Mouse (Mus musculus) MEL (cell line): ENCODE measurements at regions not wholly inside any gene's neighbourhood (a gene's known extent, or its start where the extent isn't known, plus 50 kb on each side); places are given as distances from the start of the nearest gene placed in this dataset.

Source experiments
- DNase-seq: peaks from one replicate; pipeline ENCODE4 v3.0.0; 2011; ENCODE audit warnings: low read depth, low spot score
- H3K27ac ChIP-seq: 2 replicates; pipeline ENCODE4 v1.5.1; 2012; ENCODE audit warnings: low read depth, mild to moderate bottlenecking, control low read depth, low read length, moderate library complexity; ENCODE audit not compliant: control insufficient read depth
- H3K27me3 ChIP-seq, 2 experiments: fragments of 150-350 bp in 1 of 2; sonication (generic) in 1 of 2; 2 replicates each; pipeline ENCODE4 v1.6.1; 2012; ENCODE audit warnings: low read length in 2 of 2, mild to moderate bottlenecking in 2 of 2, improper control_type of control experiment in 1 of 2, moderate library complexity in 1 of 2; ENCODE audit not compliant: insufficient read depth in 2 of 2, control insufficient read depth in 1 of 2
- H3K36me3 ChIP-seq, 2 experiments: 2 replicates each; pipeline ENCODE4 v1.6.1; 2012 to 2014; ENCODE audit warnings: low read length in 2 of 2, improper control_type of control experiment in 1 of 2, inconsistent platforms in 1 of 2, mild to moderate bottlenecking in 1 of 2; ENCODE audit not compliant: insufficient read depth in 2 of 2, control insufficient read depth in 1 of 2
- H3K4me1 ChIP-seq, 2 experiments: fragments of 150-350 bp in 1 of 2; sonication (generic) in 1 of 2; 2 replicates each; pipeline ENCODE4 v1.6.1; 2012; ENCODE audit warnings: low read length in 2 of 2, improper control_type of control experiment in 1 of 2, mild to moderate bottlenecking in 1 of 2; ENCODE audit not compliant: insufficient read depth in 2 of 2, control insufficient read depth in 1 of 2
- H3K4me3 ChIP-seq, 2 experiments: fragments of 150-350 bp in 1 of 2; sonication (generic) in 1 of 2; 2 replicates each; pipeline ENCODE4 v1.5.1; 2012; ENCODE audit warnings: low read depth in 2 of 2, low read length in 2 of 2, mild to moderate bottlenecking in 2 of 2, moderate library complexity in 2 of 2, control low read depth in 1 of 2, improper control_type of control experiment in 1 of 2; ENCODE audit not compliant: control insufficient read depth in 1 of 2, insufficient read depth in 1 of 2
- H3K79me2 ChIP-seq: 2 replicates; pipeline ENCODE4 v1.6.1; 2012; ENCODE audit warnings: mild to moderate bottlenecking, low read length, moderate library complexity; ENCODE audit not compliant: control insufficient read depth, poor library complexity, insufficient read depth
- H3K9ac ChIP-seq: 2 replicates; pipeline ENCODE4 v1.6.1; 2012; ENCODE audit warnings: low read depth, mild to moderate bottlenecking, control low read depth, low read length, moderate library complexity; ENCODE audit not compliant: control insufficient read depth, poor library complexity, severe bottlenecking
- H3K9me3 ChIP-seq: fragments of 150-350 bp; sonication (generic); replicated peaks from 2 replicates; pipeline ENCODE4 v1.6.1; 2012; ENCODE audit warnings: mild to moderate bottlenecking, low read length, improper control_type of control experiment, moderate library complexity; ENCODE audit not compliant: insufficient read depth
- BHLHE40 ChIP-seq: IDR thresholded peaks from 2 replicates; pipeline ENCODE4 v1.6.1; 2012; ENCODE audit warnings: low read depth, mild to moderate bottlenecking, inconsistent platforms, low read length, improper control_type of control experiment, borderline replicate concordance
- CHD2 ChIP-seq: IDR thresholded peaks from 2 replicates; pipeline ENCODE4 v1.6.1; 2011; ENCODE audit warnings: low read length, improper control_type of control experiment
- CTCF ChIP-seq, 3 experiments: IDR thresholded peaks in 2 of 3; conservative IDR thresholded peaks in 1 of 3; 2 replicates each; pipeline ENCODE4 v1.5.1; 2011 to 2012; ENCODE audit warnings: low read length in 3 of 3, low read depth in 2 of 3, mild to moderate bottlenecking in 2 of 3, improper control_type of control experiment in 1 of 3, inconsistent platforms in 1 of 3, mixed read lengths in 1 of 3, moderate library complexity in 1 of 3; ENCODE audit not compliant: control insufficient read depth in 1 of 3, insufficient read depth in 1 of 3, poor library complexity in 1 of 3, severe bottlenecking in 1 of 3
- E2F4 ChIP-seq: IDR thresholded peaks from 2 replicates; pipeline ENCODE4 v1.6.1; 2011; ENCODE audit warnings: low read depth, low read length, improper control_type of control experiment, borderline replicate concordance
- ELF1 ChIP-seq: IDR thresholded peaks from 2 replicates; pipeline ENCODE4 v1.6.1; 2014; ENCODE audit warnings: low read depth, mild to moderate bottlenecking, inconsistent platforms, low read length, improper control_type of control experiment, moderate library complexity
- EP300 ChIP-seq, 2 experiments: IDR thresholded peaks; 2 replicates each; pipeline ENCODE4 v1.6.1; 2011; ENCODE audit warnings: improper control_type of control experiment in 2 of 2, low read length in 2 of 2, low read depth in 1 of 2, mild to moderate bottlenecking in 1 of 2
- ETS1 ChIP-seq: IDR thresholded peaks from 2 replicates; pipeline ENCODE4 v1.6.1; 2012; ENCODE audit warnings: low read depth, mild to moderate bottlenecking, inconsistent platforms, low read length, improper control_type of control experiment, moderate library complexity
- GABPA ChIP-seq: IDR thresholded peaks from 2 replicates; pipeline ENCODE4 v1.6.1; 2012; ENCODE audit warnings: low read depth, mild to moderate bottlenecking, inconsistent platforms, low read length, improper control_type of control experiment, moderate library complexity
- GATA1 ChIP-seq: IDR thresholded peaks from 2 replicates; pipeline ENCODE4 v1.6.1; 2011; ENCODE audit warnings: low read depth, low read length, improper control_type of control experiment
- HCFC1 ChIP-seq: IDR thresholded peaks from 2 replicates; pipeline ENCODE4 v1.6.1; 2012; ENCODE audit warnings: low read depth, mild to moderate bottlenecking, inconsistent platforms, low read length, improper control_type of control experiment, moderate library complexity
- JUND ChIP-seq: IDR thresholded peaks from 2 replicates; pipeline ENCODE4 v1.6.1; 2011; ENCODE audit warnings: low read depth, mild to moderate bottlenecking, improper control_type of control experiment, low read length
- MAX ChIP-seq: IDR thresholded peaks from 2 replicates; pipeline ENCODE4 v1.6.1; 2011; ENCODE audit warnings: low read length, improper control_type of control experiment
- MAZ ChIP-seq: IDR thresholded peaks from 2 replicates; pipeline ENCODE4 v1.6.1; 2012; ENCODE audit warnings: low read depth, mild to moderate bottlenecking, inconsistent platforms, low read length, improper control_type of control experiment
- MEF2A ChIP-seq: IDR thresholded peaks from 2 replicates; pipeline ENCODE4 v1.6.1; 2014; ENCODE audit warnings: low read depth, mild to moderate bottlenecking, inconsistent platforms, low read length, improper control_type of control experiment; ENCODE audit not compliant: poor library complexity, insufficient replicate concordance, severe bottlenecking; ENCODE audit errors: extremely low read depth
- MYB ChIP-seq: IDR thresholded peaks from 2 replicates; pipeline ENCODE4 v1.6.1; 2011; ENCODE audit warnings: mild to moderate bottlenecking, low read depth, low read length, improper control_type of control experiment
- MYC ChIP-seq: IDR thresholded peaks from 2 replicates; pipeline ENCODE4 v1.6.1; 2011; ENCODE audit warnings: low read depth, mild to moderate bottlenecking, low read length, improper control_type of control experiment, moderate library complexity
- NELFE ChIP-seq: IDR thresholded peaks from 2 replicates; pipeline ENCODE4 v1.6.1; 2011; ENCODE audit warnings: low read depth, low read length, improper control_type of control experiment
- NRF1 ChIP-seq: IDR thresholded peaks from 2 replicates; pipeline ENCODE4 v1.6.1; 2014; ENCODE audit warnings: low read depth, mild to moderate bottlenecking, inconsistent platforms, low read length, improper control_type of control experiment, moderate library complexity; ENCODE audit not compliant: poor library complexity, insufficient read depth, severe bottlenecking
- POLR2AphosphoS2 ChIP-seq: IDR thresholded peaks from 2 replicates; pipeline ENCODE4 v1.6.1; 2011; ENCODE audit warnings: low read length, improper control_type of control experiment
- RAD21 ChIP-seq: IDR thresholded peaks from 2 replicates; pipeline ENCODE4 v1.6.1; 2011; ENCODE audit warnings: mild to moderate bottlenecking, low read depth, low read length, improper control_type of control experiment
- SMC3 ChIP-seq: IDR thresholded peaks from 2 replicates; pipeline ENCODE4 v1.6.1; 2011; ENCODE audit warnings: low read depth, low read length, improper control_type of control experiment
- TAL1 ChIP-seq: IDR thresholded peaks from 2 replicates; pipeline ENCODE4 v1.6.1; 2012; ENCODE audit warnings: mild to moderate bottlenecking, inconsistent platforms, low read length, moderate library complexity, mixed read lengths
- TBP ChIP-seq: IDR thresholded peaks from 2 replicates; pipeline ENCODE4 v1.8.0; 2011; ENCODE audit warnings: low read depth, low read length, improper control_type of control experiment
- TCF12 ChIP-seq: IDR thresholded peaks from 2 replicates; pipeline ENCODE4 v1.6.1; 2014; ENCODE audit warnings: low read depth, mild to moderate bottlenecking, inconsistent platforms, low read length, improper control_type of control experiment, moderate library complexity
- UBTF ChIP-seq: IDR thresholded peaks from 2 replicates; pipeline ENCODE4 v1.6.1; 2012; ENCODE audit warnings: low read depth, mild to moderate bottlenecking, inconsistent platforms, low read length, improper control_type of control experiment, moderate library complexity, borderline replicate concordance; ENCODE audit not compliant: insufficient read depth
- ZC3H11A ChIP-seq: IDR thresholded peaks from 2 replicates; pipeline ENCODE4 v1.6.1; 2012; ENCODE audit warnings: low read depth, mild to moderate bottlenecking, inconsistent platforms, low read length, improper control_type of control experiment
- ZKSCAN1 ChIP-seq: IDR thresholded peaks from 2 replicates; pipeline ENCODE4 v1.6.1; 2012; ENCODE audit warnings: low read depth, mild to moderate bottlenecking, inconsistent platforms, low read length, improper control_type of control experiment, moderate library complexity
- ZMIZ1 ChIP-seq: IDR thresholded peaks from 2 replicates; pipeline ENCODE4 v1.6.1; 2012; ENCODE audit warnings: low read depth, mild to moderate bottlenecking, inconsistent platforms, low read length, improper control_type of control experiment, moderate library complexity
- ZNF384 ChIP-seq: IDR thresholded peaks from 2 replicates; pipeline ENCODE4 v1.6.1; 2012; ENCODE audit warnings: low read depth, mild to moderate bottlenecking, inconsistent platforms, low read length, improper control_type of control experiment

DNA sequence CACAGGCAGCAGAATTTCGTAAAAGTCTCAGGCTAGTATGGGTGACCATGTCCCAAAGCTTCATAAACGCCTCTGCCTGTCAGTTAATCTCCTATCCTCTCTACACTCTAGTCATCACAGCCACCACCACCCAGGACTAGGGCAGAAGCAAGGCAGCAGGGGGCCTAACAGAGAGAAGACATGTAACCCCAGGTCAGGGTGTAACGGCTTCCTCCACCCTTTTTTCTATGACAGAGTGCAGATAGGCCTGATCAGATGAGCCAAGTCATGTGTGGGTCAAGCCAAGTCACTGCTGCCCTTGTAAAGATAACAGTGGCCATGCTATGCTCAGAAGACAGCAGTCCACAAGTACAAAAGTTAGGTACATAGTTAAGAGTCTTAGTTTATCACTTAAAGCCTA lies 270.1 kb upstream of the Arid1b start:
- no peak overlapping the region for H3K4me3 ChIP-seq
- TF ChIP-seq EP300 (IDR thresholded peaks at IDR 0.05; ENCODE audit: low read depth in 1 of 2, low read length in 2 of 2) = no peak
- no peak for TF ChIP-seq MYC
- no peak for TF ChIP-seq NRF1
- TF ChIP-seq GATA1 = no peak
- no peak for TF ChIP-seq CTCF (IDR thresholded peaks at IDR 0.05 in 2 of 3, conservative IDR thresholded peaks at IDR 0.05 in 1 of 3; ENCODE audit: control insufficient read depth in 1 of 3, insufficient read depth in 1 of 3, low read depth in 2 of 3, low read length in 3 of 3, poor library complexity in 1 of 3, severe bottlenecking in 1 of 3)
- TF ChIP-seq BHLHE40 = no peak
- TF ChIP-seq ETS1 = no peak
- no peak for TF ChIP-seq TAL1
- no peak for TF ChIP-seq POLR2AphosphoS2
- TF ChIP-seq ZKSCAN1 = no peak
- no peak for TF ChIP-seq ZNF384
- TF ChIP-seq CHD2 = no peak
- TF ChIP-seq SMC3 = no peak
- no peak for TF ChIP-seq MEF2A
- TF ChIP-seq NELFE = no peak
- no peak for TF ChIP-seq E2F4
- TF ChIP-seq HCFC1 = no peak
- no peak for TF ChIP-seq ZMIZ1
- no peaks in the 10 kb centered on the region; a peak in 1 of 4 replicates for H3K27me3 ChIP-seq
- H3K27ac ChIP-seq = no peak overlapping the region
- no peaks in the 10 kb centered on the region for H3K4me1 ChIP-seq
- no peaks in the 10 kb centered on the region for H3K9me3 ChIP-seq
- H3K36me3 ChIP-seq = no peaks in the 10 kb centered on the region
- no peaks in the 10 kb centered on the region for H3K79me2 ChIP-seq
- no peak overlapping the region for H3K9ac ChIP-seq
- DNase-seq = no peak

DNA sequence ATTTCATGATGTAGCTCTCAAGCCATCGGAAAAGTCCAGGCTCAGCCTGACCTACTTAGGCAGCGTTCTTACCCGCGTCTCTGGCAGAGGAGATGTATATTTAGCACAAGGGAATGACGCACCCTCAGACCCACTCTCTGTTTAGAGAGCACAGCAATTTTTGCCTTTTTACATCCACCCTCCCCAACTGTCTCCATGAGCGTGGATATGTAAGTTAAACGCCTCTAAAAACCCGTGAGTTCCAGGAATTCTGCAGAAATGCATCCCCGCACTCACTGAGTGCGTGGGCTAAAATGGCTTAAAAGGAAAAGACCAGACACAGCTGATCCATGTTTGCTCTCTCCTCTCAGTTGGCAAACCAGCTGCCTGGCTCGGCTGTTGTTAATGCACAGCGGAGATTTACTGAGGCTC lies 267.8 kb upstream of the Arid1b start:
- TF ChIP-seq GABPA = no peak
- no peak for TF ChIP-seq RAD21
- TF ChIP-seq ZMIZ1 = no peak
- no peak for TF ChIP-seq MEF2A
- no peak for TF ChIP-seq UBTF
- no peak for TF ChIP-seq MYB
- TF ChIP-seq JUND = no peak
- TF ChIP-seq ELF1 = no peak
- no peak for TF ChIP-seq MAX
- no peak for TF ChIP-seq MAZ
- no peak for TF ChIP-seq CTCF (IDR thresholded peaks at IDR 0.05 in 2 of 3, conservative IDR thresholded peaks at IDR 0.05 in 1 of 3; ENCODE audit: control insufficient read depth in 1 of 3, insufficient read depth in 1 of 3, low read depth in 2 of 3, low read length in 3 of 3, poor library complexity in 1 of 3, severe bottlenecking in 1 of 3)
- no peak for TF ChIP-seq TBP
- no peak for TF ChIP-seq TCF12
- TF ChIP-seq ZC3H11A = no peak
- TF ChIP-seq ETS1 = no peak
- TF ChIP-seq SMC3 = no peak
- TF ChIP-seq, all 39 proteins: peak for 0
- no peaks in the 10 kb centered on the region for H3K36me3 ChIP-seq
- H3K9ac ChIP-seq = no peak overlapping the region
- no peaks in the 10 kb centered on the region for H3K4me1 ChIP-seq
- DNase-seq = no peak
- H3K4me3 ChIP-seq = no peak overlapping the region
- H3K27me3 ChIP-seq = no peaks in the 10 kb centered on the region; a peak in 1 of 4 replicates
- no peak overlapping the region for H3K27ac ChIP-seq
- no peaks in the 10 kb centered on the region for H3K9me3 ChIP-seq
- no peaks in the 10 kb centered on the region for H3K79me2 ChIP-seq
